Mouse (Mus musculus) small intestine, adult 2 months (tissue): ENCODE results near the gene Zkscan7. TPM values are rescaled to one million over a fixed set of nuclear protein-coding genes. Genes with fewer than 3 reads are reported as not detected.

ENCODE experiments used
- H3K27ac ChIP-seq: fragments of 200-500 bp; 2 replicates; pipeline ENCODE4 v1.5.1; 2012; ENCODE audit warnings: low read depth, low read length, control low read depth, inconsistent platforms; ENCODE audit not compliant: insufficient read depth
- H3K27me3 ChIP-seq: fragments of 200-500 bp; 2 replicates; pipeline ENCODE4 v1.6.1; 2012; ENCODE audit warnings: mild to moderate bottlenecking, moderate library complexity, low read length, inconsistent platforms; ENCODE audit not compliant: control insufficient read depth, insufficient read depth
- H3K36me3 ChIP-seq: fragments of 200-500 bp; 2 replicates; pipeline ENCODE4 v1.6.1; 2012; ENCODE audit warnings: mild to moderate bottlenecking, low read length, control low read depth, inconsistent platforms; ENCODE audit not compliant: control insufficient read depth, insufficient read depth
- H3K4me1 ChIP-seq: fragments of 200-500 bp; 2 replicates; pipeline ENCODE4 v1.6.1; 2012; ENCODE audit warnings: low read length, inconsistent platforms, mixed read lengths; ENCODE audit not compliant: control insufficient read depth, insufficient read depth, insufficient read length
- H3K4me3 ChIP-seq: fragments of 200-500 bp; 2 replicates; pipeline ENCODE4 v1.5.1; 2012; ENCODE audit warnings: low read depth, mild to moderate bottlenecking, control low read depth, inconsistent platforms, low read length, moderate library complexity
- CTCF ChIP-seq: fragments of 200-500 bp; IDR thresholded peaks from 2 replicates; pipeline ENCODE4 v1.5.1; 2012; ENCODE audit warnings: low read depth, mild to moderate bottlenecking, control low read depth, inconsistent platforms, low read length, moderate library complexity, mixed read lengths; ENCODE audit not compliant: insufficient replicate concordance, insufficient read length; ENCODE audit errors: extremely low read depth
- POLR2A ChIP-seq: fragments of 200-500 bp; IDR thresholded peaks from 2 replicates; pipeline ENCODE4 v1.6.1; 2012; ENCODE audit warnings: low read depth, mild to moderate bottlenecking, control low read depth, inconsistent platforms, low read length, moderate library complexity
- WGBS: fragments of 180-500 bp; shearing (Covaris S2); methylation state at CpG from one replicate; pipeline ENCODE4 v1.1.7; 2018; 5-methylcytosine and 5-hydroxymethylcytosine counted together
- polyA plus RNA-seq: library from polyadenylated mRNA; depleted of rRNA; stranded (reverse); fragments of >200 nt; gene quantifications from 2 replicates; pipeline ENCODE4 v1.2.3, GENCODE M21; 2012; rRNA removed

The Zkscan7 gene
- polyA plus RNA-seq, 1 experiment, result 1.9 TPM

DNA sequence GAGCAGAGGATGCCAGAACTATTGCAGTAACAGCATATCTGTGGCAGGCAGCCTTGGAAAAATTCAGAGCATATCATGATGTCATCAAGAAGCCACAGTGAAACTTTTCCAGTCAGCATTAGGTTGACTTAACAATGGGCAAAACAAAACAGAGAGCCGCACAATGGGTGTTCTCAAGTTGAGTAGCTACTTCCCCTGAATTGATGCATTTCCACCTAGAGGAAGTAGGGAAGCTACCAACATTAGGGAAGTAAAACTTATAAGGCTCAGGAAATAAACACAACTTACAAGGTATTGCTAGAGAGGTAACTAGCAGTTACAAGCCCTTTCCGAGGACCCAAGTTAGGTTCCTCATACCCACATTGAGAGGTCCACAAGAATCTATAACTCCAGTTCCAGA lies 15.6 kb downstream of the Zkscan7 start:
- Histone ChIP-seq H3K27me3 (no peaks in the 10 kb centered on the region; the same call in 1 of the 2 replicates), H3K27ac (no peak overlapping the region), H3K4me1 (no peaks in the 10 kb centered on the region; the same call in 1 of the 2 replicates), H3K4me3 (no peak overlapping the region), H3K36me3 (no peaks in the 10 kb centered on the region)
- WGBS, result 90% methylated on average over 2 of the region's 2 CpGs
- TF ChIP-seq POLR2A (no peak), CTCF (no peak)

- 18% methylated on average over 32 of the region's 32 CpGs for WGBS
- TF ChIP-seq CTCF (no peak), POLR2A (no peak)
- H3K27ac ChIP-seq, result no peak overlapping the region
- peak overlapping the region; percentile 52 for H3K4me3 ChIP-seq
- no peaks in the 10 kb centered on the region for H3K36me3 ChIP-seq
- no peaks in the 10 kb centered on the region; the same call in 1 of the 2 replicates for H3K4me1 ChIP-seq
- H3K27me3 ChIP-seq, result no peaks in the 10 kb centered on the region; the same call in 1 of the 2 replicates
Measured at GRCm38 (mm10) chr9:122902717-122903535, 17.4 kb downstream of the Zkscan7 start.

GRCm38 (mm10) chr9:122922436-122922835 lies 37.0 kb downstream of the Zkscan7 start:
- no peak for TF ChIP-seq POLR2A
- TF ChIP-seq CTCF, result no peak
- peaks cover 4% of the 10 kb centered on the region; the same call in 1 of the 2 replicates for H3K4me1 ChIP-seq
- peaks cover 5% of the 10 kb centered on the region; the same call in 1 of the 2 replicates for H3K27me3 ChIP-seq
- H3K4me3 ChIP-seq, result 0 out of 2 replicates have a peak overlapping the region, but pooled peaks have one; percentile 95
- 50% methylated on average over 3 of the region's 3 CpGs for WGBS
- H3K27ac ChIP-seq, result no peak overlapping the region
- peaks cover 4% of the 10 kb centered on the region; the same call in 1 of the 2 replicates for H3K36me3 ChIP-seq

- WGBS, result 3% methylated on average over 43 of the region's 43 CpGs
- H3K36me3 ChIP-seq, result peaks cover 5% of the 10 kb centered on the region
- TF ChIP-seq POLR2A, result no peak
- TF ChIP-seq CTCF, result no peak
- no peak within 1 kb of the TSS for H3K27ac ChIP-seq
- peak within 1 kb of the TSS; percentile 95 for H3K4me3 ChIP-seq
- peaks cover 4% of the 10 kb centered on the region; the same call in 1 of the 2 replicates for H3K4me1 ChIP-seq
- H3K27me3 ChIP-seq, result peaks cover 5% of the 10 kb centered on the region; the same call in 1 of the 2 replicates
Measured at GRCm38 (mm10) chr9:122922936-122923381, 37.5 kb downstream of the Zkscan7 start, which contains the start of gene Zfp105. TSS of gene Zfp105 (plus strand) at chr9:122923072.

- H3K4me1 ChIP-seq, result no peaks in the 10 kb centered on the region
- 89% methylated on average over 3 of the region's 3 CpGs for WGBS
- H3K4me3 ChIP-seq, result no peak overlapping the region
- no peak overlapping the region for H3K27ac ChIP-seq
- no peaks in the 10 kb centered on the region for H3K27me3 ChIP-seq
- no peak for TF ChIP-seq CTCF
- TF ChIP-seq POLR2A, result no peak
- H3K36me3 ChIP-seq, result peaks cover 9% of the 10 kb centered on the region
Measured at GRCm38 (mm10) chr9:122928915-122929314, 43.4 kb downstream of the Zkscan7 start.

Other genes with a start within 250 kb of the Zkscan7 start
- not detected in 2 replicates for gene Topaz1, start 138.3 kb upstream of the Zkscan7 start, polyA plus RNA-seq
- 0.42 and 0.79 TPM in 2 replicates for gene Tcaim, start 80.1 kb upstream of the Zkscan7 start, polyA plus RNA-seq
- gene Gm35549, start 41.6 kb upstream of the Zkscan7 start, polyA plus RNA-seq, result not detected in 2 replicates
- gene Zfp445, start 19.7 kb upstream of the Zkscan7 start, polyA plus RNA-seq, result 3.7 and 9.2 TPM in 2 replicates
- gene Zfp105, start 37.4 kb downstream of the Zkscan7 start, polyA plus RNA-seq, result 0.19 and 0.46 TPM in 2 replicates
- gene 1110059G10Rik, start 65.3 kb downstream of the Zkscan7 start, polyA plus RNA-seq, result 0.22 and 1.5 TPM in 2 replicates
- 1.4 and 2.6 TPM in 2 replicates for gene Kif15, start 65.4 kb downstream of the Zkscan7 start, polyA plus RNA-seq
- 7.1 and 7.6 TPM in 2 replicates for gene Tmem42, start 135.6 kb downstream of the Zkscan7 start, polyA plus RNA-seq
- not detected in 2 replicates for gene Tgm4, start 149.0 kb downstream of the Zkscan7 start, polyA plus RNA-seq
- 123 and 320 TPM in 2 replicates for gene Zdhhc3, start 227.5 kb downstream of the Zkscan7 start, polyA plus RNA-seq
- 8.6 and 14.6 TPM in 2 replicates for gene Exosc7, start 227.5 kb downstream of the Zkscan7 start, polyA plus RNA-seq